Mouse (Mus musculus) adrenal gland, postnatal 25 days (tissue): Measurements from ENCODE around the gene Dhrs13. TPM values are rescaled to one million over a fixed set of nuclear protein-coding genes. Genes with fewer than 3 reads are reported as not detected.
"Not testable (repeated sequence)": the region's sequence is repeated elsewhere in the genome, so short reads cannot be mapped to it uniquely, and the experiment has no call there.

Experiments
- DNase-seq: peaks from one replicate; pipeline ENCODE4 v3.0.0; 2021; ENCODE audit warnings: mixed read lengths
- total RNA-seq: library from RNA; stranded (reverse); gene quantifications from 2 replicates; pipeline ENCODE4 v1.2.3, GENCODE M21; 2021

Gene Dhrs13
- total RNA-seq, 1 experiment from 2014 or later = 19.1 TPM

DNA sequence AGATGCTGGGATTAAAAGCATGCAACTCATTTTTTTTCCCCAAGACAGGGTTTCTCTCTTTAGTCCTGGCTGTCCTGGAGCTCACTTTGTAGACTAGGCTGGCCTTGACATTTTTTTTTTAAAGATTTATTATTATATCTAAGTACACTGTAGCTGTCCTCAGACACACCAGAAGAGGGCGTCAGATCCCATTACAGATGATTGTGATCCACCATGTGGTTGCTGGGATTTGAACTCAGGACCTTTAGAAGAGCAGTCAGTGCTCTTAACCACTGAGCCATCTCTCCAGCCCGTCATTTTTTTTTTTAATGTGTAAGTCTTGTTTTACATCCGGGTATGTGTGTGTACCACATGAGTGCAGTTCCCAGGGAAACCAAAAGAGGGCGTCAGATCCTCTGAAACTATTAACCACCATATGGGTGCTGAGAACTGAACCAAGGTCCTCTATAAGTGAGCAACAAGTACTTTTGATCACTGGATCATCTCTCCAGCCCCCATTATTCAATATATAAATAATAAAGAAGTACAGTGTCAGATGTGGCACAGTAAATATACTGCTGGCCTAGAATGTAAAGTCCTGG, 10.3 kb downstream of the Dhrs13 start:
- DNase-seq = not testable (repeated sequence)

DNA sequence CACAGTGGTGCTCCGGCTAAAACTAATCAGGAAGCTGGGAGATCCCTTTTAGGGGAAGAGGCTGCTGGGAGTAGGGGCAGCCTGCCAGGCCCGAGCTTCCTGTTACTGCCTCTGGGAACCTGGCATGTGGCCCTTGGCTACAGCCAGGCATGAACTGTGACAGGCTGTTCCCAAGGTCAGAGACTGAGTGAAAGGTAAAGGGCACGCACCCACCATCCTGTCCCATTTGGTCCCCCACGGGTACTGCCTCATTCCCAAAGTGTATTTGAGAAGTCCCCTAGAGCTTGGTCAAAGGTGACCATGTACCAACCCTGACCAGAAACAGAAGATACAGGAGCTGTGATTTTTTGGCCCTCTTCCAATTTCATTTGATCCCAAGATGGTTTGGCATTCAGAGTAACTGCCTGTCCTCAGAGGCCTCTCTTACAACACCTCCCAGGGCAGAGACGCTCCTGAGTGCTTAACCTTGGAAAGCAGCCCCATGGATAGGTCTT, 12.7 kb downstream of the Dhrs13 start:
- peak; percentile 90 for DNase-seq

DNA sequence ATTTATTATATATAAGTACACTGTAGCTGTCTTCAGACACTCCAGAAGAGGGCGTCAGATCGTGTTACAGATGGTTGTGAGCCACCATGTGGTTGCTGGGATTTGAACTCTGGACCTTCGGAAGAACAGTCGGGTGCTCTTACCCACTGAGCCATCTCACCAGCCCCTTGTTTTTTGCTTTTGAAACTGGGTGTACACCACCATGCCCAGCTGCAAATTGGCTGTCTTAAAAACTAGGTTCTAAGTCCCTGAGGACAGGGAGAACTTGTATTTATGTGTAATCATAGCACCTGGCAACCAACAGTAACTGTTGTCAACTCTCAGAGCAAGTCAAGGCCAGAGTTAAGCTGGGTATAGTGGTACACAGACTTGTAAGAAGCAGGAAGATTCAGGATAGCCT, 16.6 kb downstream of the Dhrs13 start:
- not testable (repeated sequence) for DNase-seq

DNA sequence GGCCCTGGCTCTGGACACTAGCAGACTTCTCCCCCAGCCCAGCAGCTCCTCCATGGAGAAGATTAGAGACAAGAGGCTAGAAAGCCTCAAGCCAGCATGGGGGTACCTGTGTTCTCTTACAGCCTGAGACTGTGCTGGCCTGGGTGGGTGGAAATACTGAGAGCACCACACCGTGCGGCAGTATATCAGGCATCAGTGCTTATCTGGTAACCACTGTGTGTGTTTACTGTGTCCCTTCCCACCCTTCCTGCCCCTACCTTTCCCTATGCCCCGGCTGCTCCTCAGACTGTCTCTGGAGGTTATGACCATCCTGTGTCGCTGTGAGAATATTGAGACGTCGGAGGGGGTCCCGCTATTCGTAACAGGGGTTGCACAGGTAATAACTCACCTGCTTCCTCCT, 21.0 kb downstream of the Dhrs13 start:
- no peak for DNase-seq

DNA sequence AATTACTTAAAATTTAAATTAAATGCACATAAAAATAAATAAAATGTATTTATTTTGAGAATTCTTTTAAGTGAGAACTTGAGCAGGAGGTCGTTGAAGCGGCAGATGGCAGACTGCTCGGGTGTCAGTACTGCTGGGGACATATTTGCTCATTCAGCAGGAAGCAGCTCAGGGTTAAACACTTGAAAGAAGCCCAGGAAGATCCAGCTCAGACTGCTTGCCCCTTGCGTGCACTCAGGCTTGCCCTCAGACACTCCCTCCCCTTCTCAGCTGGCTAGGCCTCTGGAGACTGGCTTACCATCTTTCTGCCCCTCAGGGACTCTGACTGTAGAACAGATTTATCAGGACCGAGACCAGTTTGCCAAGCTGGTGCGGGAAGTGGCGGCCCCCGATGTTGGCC, 24.9 kb downstream of the Dhrs13 start:
- no peak for DNase-seq

DNA sequence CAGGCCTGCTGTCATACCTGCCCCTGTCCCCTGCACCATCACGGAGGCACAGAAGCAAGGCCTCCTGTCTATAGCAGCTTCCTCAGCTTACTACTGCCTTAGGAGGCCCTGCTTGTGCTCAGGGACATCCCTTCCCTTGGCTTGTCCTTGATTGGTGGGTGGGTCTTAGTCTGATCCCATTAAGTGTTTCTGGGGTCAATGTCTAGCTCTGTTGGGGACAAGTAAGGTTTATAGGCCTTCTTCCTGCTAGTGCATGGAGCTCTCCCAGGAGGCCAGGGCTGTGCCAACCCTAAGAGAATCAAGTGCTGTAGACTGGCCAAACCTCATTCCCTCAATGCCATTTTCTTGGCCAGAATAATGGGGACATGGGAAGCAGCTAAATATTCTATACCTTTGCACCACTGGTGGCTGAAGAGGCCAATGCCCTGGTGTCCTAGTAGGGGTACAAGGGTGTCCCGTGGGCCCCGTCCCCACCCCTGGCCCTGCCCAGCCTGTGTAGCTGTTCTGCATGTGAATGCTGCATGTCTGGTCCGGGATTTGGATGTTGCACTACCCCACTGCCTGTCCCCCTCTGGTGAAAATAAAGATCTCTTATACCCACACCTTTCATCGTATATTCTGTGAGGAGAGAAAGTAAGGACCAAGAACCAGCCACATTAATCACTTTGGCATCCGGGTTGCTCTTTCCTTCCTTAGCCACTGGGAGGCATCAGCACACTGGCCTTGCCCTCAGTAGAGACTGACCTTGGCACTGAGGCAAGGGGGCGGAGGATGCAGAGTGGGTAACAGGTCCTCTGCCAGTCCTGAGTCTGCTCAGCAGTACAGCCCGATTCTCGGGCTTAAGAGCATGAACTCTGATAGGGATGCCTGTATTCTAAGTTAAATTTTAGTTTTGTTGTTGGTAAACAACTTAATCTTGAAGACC, 28.0 kb downstream of the Dhrs13 start:
- peak; percentile 78 for DNase-seq

DNA sequence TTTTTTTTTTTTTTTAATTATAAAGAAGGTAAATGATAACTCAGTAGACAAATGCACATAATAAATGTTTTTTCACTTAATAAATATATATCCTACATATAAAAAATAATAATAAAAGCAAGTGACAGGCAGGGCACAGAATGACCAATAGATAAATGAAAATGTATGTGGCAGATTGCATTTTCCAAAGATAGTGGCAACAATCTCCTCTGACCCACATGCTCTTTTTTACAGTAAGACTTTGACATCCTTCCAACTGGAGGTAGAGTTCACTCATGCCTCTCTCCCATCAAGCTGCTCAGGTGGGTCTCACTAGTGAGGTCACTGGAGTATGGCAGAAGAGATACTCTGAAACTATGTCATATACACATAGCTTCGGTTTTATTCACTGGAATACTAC, 30.5 kb downstream of the Dhrs13 start:
- no peak for DNase-seq

DNA sequence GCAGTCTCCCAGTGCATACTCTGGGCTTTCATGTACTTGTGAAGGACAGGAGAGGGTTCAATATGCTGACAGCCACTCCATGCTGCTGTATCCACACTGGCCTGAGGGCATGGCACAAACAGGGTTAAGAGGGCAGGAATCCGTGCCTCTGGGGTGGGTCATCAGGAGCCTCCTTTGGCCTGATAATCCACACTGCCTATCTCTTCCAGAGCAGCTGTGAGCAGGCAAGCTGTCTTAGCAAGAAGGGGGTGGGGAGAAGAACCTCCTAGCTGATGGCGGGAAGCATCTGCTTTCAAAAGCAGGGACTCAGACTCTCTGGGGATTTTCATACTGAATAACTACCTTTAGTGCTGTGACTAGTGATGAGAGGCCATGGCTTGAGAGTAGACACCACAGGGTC, 33.8 kb downstream of the Dhrs13 start:
- no peak for DNase-seq

DNA sequence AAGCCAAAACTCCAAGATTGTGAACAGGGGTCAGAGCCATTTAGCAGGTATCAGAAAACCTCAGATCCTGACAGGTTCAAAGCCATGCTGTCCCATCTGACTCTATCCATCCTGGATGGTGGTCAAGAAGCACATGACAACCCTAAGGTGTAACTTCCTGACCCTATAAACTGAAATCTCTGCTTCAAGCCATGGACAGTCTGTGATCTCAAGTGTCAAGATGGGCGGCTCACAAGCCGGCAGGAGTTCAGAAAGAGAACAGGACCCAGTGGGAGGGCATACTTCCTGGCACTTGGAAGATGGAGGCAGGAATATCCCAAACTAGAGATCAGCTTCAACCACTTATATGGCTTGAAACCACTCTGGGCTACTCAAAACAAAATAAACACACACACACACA, 34.6 kb downstream of the Dhrs13 start:
- DNase-seq = no peak

DNA sequence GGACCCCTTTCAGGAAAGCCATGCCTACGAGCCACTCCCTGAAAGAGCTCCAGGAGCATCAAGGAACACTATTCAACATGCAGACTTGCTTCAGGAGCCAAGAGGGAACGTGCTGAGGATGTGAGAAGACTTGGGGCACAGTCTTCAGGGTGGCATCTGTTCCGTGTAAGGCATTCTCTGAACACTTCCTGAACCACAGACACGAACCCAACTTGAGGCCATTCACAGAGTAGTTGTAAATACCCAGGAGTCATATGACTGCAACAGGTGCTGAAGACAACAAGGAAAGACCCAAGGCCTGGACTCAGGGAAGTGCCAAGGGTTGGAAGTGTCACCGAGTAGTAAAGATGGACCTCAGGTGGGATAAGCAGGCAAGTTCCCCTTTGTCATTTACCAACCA, 35.5 kb downstream of the Dhrs13 start:
- DNase-seq = no peak

DNA sequence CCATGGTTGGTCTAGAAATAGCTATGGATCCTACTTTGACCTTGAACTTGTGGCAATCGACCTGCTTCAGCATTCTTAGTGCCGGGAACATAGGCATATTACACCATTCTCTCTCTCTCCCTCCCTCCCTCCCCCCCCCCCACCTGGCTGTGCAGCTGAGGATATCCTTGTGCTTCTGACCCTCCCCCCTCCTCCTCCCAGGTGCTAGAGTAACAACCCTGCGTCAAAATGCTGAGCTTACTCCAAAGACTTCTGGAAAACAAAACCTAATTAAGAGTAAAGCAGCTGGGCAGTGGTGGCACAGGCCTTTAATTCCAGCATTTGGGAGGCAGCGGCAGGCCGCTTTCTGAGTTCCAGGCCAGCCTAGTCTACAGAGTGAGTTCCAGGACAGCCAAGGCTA, 37.0 kb downstream of the Dhrs13 start:
- no peak for DNase-seq

DNA sequence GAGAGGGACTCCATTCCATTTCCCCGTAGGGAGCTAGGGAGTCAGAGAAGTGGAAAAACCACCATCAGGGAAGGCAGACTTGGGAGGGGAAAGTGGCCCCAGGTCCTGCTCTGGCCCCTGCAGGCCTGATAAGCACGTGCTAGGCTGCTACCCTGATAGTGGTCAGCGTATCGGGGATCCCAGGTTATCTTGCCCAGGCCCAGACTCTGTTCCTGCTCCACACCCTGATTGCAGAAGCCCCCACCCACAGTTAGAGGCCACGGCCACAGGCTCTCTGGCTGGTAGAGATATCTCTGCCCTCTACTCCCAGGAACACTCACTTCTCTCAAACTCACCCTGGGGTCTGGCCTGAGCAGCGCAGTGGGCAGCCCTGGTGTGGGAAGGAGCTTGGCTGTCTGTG, 37.6 kb downstream of the Dhrs13 start:
- no peak for DNase-seq

DNA sequence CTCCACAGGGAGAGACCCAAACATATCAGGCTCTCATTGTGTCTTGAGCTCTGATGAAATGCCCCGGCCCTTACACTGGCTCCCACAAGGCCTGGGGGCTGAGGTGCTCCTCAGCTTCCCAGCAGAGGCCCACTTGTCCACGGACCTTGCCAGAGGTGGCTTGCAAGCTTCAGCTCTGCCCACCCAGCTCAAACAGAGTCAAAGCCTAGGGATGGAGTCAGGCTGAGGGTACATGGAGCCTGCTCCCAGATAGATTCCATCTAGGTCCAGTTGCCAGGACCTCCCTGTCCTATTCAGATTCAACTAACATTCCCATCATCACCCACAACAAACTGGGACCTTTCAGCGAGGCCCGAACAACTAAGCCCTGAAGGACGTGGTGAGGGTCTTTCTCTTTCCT, 39.9 kb downstream of the Dhrs13 start:
- no peak for DNase-seq

DNA sequence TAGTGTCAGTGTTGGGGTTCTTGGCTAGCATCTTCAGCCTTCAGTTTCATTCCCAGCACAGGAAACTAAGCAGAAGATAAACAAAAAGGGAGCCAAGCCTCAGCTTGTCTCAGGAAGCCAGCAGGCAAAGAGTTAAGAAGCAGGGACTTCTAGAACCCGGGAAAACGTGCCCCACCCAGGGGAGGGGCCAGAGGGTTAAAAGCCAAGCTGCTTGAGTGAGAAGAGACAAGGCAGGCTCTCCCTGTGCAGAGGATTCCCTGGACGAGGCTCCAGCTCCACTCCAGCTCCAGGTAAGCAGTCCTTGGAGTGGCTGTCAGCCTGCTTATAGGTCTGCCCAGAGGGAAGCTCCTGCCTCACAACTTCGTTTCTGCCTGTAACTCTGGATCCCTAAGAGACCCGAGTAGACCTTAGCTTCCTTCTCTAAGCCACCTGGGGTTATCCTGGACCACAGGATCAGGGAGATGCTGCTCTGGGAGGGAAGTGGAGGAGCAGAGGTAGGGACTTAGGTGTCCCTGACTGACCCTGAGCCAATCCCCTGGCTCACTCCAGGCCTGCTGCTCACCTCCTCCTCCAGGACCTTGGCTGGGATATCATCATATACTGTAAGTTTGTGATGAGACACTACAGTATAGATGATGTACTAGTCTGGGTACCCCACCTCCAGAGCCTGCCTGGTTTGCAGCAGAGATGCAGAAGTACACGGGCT, 40.5 kb downstream of the Dhrs13 start:
- DNase-seq = no peak

DNA sequence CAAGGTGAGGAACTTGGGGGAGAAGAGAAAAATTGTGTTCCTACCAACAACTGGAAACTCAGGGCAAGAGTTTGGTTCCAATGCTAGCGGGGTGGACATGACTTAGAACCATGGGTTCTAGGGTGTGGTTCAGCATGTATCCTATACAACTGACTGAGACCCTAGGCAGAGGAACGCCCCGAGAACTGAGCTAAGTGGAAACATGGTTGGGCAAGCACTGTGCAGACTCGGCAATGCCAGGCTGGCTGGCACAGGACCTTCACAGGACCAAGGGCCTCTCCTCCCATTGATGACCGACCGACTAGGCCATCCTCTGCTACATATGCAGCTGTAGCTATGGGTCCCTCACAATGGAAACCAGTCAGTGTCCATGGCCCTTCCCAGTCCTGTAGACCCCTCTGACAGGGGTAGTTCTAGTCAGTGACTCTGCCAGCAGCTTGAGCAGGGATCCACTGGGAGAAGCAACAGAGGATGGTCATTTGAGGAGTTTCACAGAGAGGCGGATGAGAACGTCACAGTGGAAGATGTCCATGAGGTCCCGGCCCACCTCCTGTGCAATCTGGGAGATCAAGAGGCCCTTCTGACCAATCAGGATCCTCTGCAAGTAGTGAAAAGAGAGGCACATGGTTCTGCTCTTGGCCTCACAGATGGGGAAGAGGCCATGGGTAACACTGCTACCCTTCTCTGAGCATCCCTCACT, 41.6 kb downstream of the Dhrs13 start:
- no peak for DNase-seq

DNA sequence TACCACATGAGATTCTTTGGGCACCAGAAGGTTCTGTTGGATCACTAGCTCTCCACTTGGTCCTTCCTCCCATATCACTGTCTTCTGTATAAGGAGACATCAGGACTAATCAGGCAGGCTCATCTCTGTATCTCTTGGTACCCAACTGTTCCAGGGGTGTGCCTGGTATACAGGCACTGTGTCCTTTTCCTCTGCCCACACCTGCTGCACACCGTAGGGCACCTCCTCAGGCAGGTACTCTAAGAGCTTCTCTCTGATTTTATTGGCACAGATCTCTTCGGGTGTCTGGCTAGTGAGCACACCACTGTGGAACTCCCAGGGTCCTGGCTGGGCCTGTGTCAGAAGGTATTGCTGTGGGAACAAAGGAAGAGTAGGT, 42.2 kb downstream of the Dhrs13 start:
- no peak for DNase-seq

DNA sequence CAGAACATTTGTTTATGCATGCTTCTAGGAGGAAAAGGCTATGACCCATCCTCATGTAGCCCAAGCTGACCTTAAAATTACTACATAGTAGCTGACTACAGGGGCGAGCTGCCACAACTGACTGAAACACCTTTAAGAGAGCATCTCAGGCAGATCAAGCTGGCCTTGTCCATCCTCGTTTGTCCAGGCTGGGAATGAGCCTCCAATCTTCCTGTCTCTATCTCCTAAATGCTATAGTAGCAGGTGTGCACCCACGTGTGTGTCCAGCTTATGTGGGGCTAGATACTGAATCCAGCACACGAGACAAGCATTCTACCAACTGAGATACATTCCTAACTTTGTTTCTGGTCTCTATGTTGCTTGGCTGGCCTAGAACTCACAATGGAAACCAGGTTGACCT, 42.6 kb downstream of the Dhrs13 start:
- no peak for DNase-seq

DNA sequence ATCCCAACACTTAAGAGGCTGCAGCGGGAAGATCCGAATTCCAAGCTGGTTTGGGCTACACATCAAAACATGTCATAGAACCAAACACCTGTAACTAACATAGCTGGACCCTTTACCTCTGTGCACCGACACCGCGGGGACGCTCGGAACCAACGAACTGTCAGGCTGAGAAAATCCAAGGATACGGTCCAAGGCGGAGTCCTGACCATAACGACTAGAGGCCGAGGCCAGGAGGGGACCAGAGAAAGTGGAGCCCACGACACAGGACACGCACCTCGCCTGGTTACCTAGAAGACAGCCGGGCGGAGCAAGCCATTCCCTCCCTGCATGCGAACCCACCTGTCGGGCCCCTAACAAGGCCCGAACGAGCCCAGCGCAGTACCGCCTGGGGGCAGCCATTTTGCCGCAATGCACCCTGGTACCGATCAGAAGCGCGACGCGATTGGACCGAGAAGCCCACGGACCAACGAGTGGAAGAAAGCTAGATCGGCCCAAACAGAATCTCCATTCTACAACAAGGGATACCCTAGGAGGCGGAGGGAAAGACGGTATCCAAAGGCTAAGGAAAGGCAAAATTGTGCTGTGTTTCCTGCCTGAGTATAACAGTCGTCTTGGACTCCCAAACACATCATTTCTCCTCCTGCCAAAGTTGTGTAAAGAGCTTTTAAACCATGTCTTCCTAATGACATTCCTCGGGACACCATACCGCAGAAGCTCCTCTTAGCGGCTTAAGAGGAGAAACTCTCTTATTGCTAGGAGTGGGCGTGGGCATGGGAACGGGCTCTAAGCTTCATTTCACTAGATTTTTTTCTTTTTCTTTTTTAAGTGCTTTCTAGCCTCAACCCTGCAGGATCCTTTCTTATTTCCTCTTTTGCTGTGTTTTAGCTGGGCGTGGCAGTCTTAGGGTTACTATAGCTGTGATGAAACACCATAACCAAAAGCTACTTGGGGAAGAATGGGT, 48.2 kb downstream of the Dhrs13 start, which contains the start of gene Eral1:
TSS of gene Eral1 (minus strand) at position 423 of the 961 bp plus-strand sequence.
- peak; percentile 84 for DNase-seq

DNA sequence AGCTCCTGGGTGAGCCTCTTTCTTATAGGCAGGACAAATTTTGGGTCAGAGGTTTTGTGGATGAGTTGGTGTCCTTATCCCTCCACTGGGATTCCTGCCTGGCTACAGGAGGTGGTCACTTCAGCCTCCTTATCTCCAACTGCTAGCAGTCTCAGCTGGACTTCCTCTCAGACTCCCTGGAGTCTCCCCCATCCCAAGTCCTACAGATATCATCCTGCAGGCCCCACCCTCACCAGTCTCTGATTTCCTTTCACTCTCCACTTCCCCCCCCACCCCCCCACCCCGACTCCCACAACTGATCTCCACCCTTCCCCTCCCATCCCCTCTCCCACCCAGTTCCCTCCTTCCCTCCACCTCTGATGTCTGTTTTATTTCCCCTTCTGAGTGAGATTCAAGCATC, 51.5 kb downstream of the Dhrs13 start:
- DNase-seq = no peak

DNA sequence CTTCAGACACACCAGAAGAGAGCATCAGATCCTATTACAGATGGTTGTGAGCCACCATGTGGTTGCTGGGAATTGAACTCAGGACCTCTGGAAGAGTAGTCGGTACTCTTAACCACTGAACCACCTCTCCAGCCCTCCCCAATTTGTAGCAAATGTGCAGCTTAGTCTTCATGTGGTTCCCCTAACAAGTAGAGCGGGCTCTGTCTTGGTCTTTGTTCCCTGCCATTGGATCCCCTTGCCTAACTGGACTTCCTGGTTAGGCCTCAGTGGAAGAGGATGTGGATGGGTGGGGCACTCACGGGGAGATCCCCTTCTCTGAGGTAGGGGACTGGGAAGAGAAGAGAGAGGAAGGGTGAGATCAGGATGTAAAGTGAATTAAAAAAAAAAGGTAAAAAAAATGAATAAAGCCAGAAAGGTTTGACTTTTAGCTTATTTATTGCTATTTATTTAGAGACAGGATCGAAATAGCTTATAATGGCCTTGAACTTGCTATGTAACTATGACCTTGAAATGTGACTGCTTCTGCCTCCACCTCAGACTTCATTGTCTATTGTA, 54.9 kb downstream of the Dhrs13 start:
- no peak for DNase-seq
